Mouse (Mus musculus) erythroid progenitor cell, adult 5-6 weeks (primary cell): ENCODE measurements around the gene Scai. TPM values are rescaled to one million over a fixed set of nuclear protein-coding genes. Genes with fewer than 3 reads are reported as not detected.

ENCODE experiments used
- ATAC-seq: replicated peaks from 2 replicates; pipeline ENCODE4 v1.8.0; 2016; ENCODE audit warnings: moderate number of reproducible peaks, mild to moderate bottlenecking, moderate TSS enrichment, inconsistent platforms; ENCODE audit not compliant: poor library complexity, low FRiP score, severe bottlenecking
- total RNA-seq, 2 experiments: library from RNA; stranded (forward) in 1 of 2; stranded (reverse) in 1 of 2; fragments of 150-400 nt in 1 of 2; fragments of 186-747, 209-891 nt in 1 of 2; gene quantifications; 2 replicates each; pipeline versions ENCODE4 v1.2.3 to v1.2.4; 2015 to 2017; ENCODE audit warnings: low replicate concordance in 2 of 2

Gene Scai
- total RNA-seq (2015; ENCODE audit: low replicate concordance) (9.4 and 11.3 TPM in 2 replicates), total RNA-seq (2017; ENCODE audit: low replicate concordance) (5.9 and 26.4 TPM in 2 replicates)

DNA sequence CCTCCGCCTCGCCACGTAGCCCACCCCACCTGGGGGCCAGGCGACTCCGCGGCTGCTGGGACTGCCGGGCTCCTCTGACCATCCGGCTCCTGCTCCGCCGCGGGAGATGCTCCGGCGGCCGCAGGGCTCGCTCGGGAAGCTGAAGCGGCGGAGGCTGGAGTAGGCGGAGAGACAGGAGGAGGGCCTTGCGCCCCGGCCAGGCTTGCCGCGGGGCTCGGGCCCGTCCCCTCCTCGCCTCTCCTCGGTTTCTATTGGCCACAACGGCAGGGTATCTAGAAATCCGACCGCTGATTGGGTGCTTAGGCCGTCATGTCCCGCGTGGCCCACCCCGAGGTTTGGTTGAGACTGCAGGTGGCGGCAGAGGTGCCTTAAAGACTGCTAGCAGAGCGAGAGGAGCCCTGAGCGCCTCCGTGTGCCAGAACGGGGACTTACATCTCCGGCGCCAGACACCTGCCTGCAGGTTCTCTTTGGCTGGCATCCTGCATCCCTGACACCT lies at the start of gene Scai:
Scai (minus strand) TSS at position 174 of the 496 bp plus-strand sequence.
- peak; percentile 99 for ATAC-seq

DNA sequence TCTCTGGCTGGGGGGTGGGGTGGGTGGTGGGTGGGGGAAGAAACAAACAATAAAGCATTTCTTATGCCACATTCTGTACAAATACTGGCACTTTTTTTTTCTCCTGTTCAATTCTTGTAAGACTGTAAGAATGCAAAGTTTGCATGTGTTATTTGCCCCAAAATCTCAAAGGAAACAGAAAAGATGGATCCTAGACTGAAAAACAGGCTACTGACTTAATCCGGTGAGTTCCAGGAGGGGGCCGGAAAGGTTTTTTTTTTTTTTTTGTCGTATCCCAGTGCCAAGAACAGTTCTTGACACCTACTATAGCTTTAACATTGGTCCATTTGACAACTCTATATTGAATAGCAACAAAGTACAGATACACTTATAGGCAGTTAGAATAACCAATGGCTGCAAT lies 36.2 kb upstream of the Scai start:
- no peak for ATAC-seq

DNA sequence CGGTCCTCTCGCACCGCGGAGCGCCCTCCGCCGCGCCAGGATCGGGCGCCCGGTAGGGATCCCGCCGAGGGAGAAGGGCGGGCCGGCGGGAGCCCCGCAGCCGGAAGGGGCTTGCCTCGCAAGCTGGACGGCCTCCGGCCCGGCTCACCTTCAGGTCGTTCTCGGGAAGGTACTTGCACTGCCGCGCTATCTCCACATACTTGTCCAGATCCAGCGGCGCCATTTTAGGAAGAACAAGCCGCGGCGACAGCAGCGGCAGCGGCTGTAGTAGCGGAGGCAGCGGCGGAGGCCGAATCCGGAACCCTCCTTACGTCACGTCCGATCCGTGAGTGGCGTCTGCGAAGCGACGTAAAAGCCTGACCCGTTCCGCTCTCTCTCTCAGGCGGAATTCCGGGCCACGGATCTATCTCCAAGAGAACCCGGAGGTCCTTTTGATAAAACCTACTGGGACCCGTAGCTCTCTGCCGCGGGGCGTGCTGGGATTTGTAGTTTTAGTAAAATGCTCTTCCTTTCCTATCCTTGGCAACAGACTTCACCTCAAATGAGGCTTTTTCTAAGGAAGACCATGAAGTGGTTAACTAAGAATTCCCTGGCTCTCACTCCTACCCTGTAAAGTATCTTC lies 35.6 kb upstream of the Scai start, which contains the start of gene Ppp6c:
Ppp6c (minus strand) TSS at position 433 of the 622 bp plus-strand sequence.
- peak; percentile 92 for ATAC-seq

DNA sequence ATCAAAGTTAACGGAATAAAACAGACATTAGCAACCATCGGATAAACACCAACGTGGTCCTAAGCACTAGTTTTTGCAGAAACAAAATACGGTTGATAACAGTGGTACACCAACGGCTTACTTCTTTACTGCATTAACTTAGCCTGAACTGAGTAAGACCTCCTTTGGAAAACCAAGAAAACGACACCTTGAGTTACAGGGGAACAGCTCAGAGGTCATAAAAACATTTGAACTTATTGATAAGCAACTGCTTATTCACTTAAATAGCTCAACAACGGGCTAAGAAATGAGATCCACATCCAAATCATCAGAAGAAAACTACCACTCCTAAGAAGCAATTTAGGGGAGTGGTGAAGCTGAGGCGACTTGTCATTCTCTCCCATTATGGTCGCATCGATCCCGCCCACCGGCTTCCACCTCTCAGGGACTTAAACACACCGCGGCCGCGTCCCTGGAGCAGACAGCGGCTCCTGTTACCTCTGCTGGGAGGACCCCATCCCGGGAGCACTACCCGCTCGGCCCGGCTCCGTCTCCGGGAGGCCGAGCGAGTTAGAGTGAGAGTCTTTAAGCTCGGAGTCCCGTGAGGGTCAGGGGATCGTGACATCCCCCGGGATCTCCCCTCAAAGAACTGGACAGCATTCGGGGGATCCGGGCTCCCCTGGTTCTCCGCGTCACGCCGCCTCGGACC lies 34.9 kb upstream of the Scai start:
- ATAC-seq: peak; percentile 74

DNA sequence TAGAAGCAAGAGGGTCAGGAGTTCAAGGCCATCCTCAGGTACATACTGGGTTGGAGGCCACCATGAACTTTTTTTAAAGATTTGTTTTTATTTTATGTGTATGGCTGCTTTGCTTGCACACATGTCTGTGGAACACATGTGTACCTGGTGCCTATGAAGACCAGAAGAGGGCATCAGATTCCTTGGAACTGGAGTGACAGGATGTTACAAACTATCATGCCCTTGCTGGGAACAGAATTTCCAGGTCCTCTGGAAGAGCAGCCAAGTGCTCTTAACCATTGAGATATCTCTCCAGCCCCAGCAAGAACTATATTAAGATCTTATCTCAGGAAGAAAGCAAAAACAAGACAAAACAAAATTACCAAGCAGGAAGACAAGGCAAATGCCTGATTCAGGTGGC lies 34.1 kb upstream of the Scai start:
- ATAC-seq: no peak

DNA sequence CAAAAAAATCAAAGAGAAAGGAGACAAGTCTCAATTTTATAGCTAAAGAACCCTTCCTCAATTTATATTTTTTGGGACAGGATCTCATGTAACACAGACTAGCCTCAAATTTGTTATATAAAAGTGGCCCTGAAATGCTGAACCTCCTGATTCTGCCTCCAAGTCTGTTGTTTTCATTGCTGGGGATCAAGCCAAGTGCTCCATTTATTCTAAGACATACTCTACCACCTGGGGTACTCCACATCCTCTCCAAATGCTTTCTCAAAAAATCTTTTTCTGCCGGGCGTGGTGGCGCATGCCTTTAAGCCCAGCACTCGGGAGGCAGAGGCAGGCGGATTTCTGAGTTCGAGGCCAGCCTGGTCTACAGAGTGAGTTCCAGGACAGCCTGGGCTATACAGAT lies 29.5 kb upstream of the Scai start:
- no peak for ATAC-seq

DNA sequence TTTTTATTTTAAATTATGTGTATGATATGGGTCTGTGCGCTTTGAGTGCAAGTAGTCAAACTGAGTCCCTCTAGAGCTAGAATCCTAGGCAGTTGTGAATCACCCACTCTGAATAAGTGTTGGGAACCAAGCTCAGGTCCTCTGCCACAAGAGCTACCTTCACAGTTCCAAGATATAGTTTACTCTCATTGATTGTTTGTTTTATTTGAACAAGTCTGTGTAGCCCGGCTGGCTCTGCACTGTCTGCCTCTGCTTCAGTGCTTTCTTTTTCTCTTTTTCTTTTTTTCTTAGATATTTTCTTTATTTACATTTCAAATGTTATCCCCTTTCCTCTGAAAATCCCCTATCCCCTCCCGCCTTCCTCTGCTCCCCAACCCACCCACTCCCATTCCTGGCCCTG lies 28.5 kb upstream of the Scai start:
- ATAC-seq: no peak

DNA sequence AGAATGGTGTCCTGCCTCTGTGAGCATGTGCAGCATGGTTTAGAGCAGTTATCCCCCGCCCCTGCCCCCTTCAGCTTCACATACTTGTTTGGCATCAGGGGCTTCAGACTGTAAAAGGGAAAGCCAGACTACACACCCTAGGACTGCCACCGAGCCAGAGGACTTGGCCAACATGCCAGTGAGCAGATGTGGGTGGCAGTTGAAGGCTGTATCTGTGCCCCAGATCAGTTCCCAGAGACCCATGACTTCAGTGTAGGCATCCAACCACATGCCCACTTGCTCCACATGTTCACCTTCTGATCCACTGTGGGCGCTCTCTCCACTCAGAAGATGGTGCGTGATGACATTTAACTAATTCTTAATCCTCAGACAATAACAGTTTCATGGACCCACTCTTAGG lies 26.6 kb upstream of the Scai start:
- no peak for ATAC-seq

DNA sequence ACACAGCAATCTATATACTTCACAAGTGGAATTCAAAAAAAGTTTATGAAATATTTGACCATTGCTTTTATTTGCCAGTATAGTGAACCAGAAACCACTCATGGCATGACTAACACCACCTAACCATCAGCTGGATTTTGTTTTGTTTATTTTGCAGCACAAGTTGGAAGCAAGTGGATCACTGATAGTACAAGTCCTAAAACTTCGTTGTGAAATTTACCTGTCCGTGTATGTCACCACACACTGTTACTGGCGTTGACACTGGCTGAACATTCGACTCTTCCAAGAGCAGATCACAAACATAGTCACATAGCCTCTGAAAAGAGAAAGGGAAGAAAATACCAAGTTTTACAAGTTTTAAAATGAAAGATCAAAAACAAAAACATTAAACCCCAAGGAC lies 20.2 kb upstream of the Scai start:
- ATAC-seq: no peak

DNA sequence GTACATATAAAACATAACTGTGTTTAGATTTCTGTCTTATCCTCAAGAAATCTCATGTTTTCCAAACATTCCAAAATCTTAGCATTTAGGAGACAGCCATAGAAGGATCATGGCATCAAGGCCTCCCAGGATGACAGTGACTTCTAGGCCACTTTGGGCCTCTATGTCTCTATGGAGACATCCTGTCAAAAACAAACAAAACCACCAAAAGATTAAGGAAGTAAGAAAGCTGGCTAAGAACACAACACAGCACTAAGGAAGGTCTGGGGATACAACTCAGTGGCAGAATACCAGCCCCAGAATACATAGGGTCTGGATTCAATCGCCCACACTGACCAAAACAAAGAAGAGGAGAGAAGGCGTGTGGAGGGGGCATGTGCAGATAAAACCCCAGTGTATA lies 12.8 kb upstream of the Scai start:
- ATAC-seq: no peak

DNA sequence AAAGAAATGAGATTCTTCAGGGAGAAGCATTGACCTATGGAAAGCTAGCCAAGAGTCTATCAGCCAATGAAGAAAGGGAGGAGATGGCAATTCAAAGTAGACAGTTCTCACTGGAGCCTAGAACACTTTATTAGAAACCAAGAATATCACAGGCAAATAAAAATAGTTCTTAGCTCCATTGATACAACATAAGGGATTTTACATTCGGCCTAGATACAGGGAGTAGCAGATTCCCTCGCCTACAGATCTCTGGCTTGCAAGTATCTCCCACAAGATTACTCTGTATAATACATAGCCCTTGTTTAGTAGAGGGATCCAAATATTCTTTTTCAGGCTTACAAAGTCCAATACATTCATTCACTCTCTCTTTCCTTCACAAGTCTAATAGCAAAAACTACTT lies 4.3 kb upstream of the Scai start:
- ATAC-seq: no peak

DNA sequence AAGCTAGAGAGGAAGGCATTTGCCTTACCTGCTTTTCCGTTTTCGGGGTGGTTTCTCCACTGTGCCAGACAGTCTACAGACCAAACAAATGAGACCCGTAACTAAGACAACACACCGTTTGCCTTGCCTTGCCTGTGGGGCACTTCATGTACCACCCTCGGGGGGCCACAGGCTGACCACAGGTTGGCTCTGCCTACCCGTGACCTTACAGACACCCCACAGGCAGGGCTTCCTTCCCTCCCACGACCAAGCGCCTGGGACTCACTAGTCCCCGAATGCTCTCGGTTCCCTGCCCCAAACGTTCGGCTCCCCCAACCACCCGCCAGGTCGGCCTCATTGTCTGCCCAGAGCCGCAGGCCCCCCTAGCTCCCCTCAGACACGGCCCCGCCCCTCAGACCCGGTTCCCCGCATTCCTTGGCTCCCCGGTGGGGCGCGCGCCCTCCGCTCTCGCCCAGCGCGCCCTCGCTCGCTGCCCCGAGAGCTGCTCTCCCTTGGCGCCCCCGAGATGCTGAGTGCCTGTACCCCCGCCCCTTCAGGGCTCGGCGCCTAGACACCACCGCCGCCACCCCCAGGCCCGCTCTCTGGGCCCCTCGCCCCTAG lies 473 bp downstream of the Scai start:
- ATAC-seq: peak; percentile 30; the same call in 1 of the 2 replicates

DNA sequence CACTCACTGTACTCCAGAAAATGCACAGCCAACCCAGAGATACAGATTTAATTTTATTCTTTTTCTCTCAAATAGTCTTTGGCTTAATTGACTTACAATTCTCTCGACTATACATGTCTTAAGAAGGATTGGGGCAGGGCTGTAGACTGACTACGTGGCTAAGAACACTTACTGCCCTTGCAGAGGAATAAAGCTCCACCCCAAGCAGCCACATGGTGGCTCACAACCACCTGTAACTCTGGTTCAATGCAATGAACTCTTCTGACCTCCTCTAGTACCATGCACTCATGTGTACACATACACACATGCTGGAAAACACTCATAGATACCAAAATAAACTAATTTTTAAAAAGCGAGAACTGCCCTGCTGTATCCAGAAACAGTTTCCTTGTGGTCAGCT lies 4.6 kb downstream of the Scai start:
- no peak for ATAC-seq

DNA sequence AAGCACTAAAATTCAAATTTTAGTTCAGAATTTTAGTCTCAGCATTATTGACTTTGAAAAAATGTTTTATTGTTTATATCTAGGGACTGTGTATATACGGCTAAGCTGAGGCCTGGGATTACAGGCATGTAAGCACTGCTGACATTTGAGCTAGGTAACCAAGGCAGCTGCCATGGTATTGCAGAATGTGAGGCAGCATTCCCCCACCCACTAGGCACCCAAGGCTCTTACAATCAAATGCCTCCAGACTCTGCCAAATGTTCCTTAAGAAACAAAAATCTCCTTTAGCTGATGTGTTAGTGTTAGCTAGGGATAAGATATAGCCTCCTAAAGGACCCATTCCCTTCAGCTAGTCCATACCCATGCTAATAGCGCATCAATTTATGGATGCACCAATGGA lies 6.9 kb downstream of the Scai start:
- ATAC-seq: no peak

DNA sequence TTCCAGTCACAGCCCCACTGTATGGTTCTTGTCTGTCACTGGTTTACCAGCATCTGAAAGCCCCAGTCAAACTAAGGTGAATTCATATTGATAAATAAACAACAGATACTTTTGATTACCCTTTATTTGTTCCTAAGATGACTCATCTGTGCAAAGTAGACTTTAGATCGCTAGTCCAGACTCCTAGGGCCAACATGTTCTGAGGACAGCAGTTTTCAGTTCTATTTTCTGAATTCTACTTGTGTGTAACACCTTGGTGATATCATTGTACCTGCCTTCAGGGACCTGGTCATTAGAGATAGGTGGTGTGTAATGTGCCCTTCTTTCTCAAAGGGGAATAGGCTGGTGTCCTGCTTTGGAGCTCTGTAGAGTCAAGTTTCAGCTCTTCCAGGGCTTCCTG lies 29.5 kb downstream of the Scai start:
- no peak for ATAC-seq

DNA sequence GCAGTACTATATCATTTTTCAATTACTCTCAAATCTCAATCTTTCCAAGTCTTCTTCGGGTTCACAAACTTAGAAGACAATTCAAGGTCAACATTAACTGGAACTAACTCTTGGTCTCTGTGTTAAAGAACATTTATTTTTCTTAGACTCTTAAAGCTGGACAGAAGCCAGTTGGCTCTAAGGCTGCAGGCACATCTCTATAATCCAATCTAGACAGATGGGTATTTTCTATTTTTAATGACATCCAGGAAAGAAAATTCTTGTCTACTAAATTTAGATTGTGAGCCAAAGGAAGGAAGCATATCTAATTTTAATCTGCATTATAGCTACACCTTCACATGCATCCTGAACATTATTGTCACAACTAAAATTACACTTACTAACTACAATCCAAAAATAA lies 32.6 kb downstream of the Scai start:
- ATAC-seq: no peak

DNA sequence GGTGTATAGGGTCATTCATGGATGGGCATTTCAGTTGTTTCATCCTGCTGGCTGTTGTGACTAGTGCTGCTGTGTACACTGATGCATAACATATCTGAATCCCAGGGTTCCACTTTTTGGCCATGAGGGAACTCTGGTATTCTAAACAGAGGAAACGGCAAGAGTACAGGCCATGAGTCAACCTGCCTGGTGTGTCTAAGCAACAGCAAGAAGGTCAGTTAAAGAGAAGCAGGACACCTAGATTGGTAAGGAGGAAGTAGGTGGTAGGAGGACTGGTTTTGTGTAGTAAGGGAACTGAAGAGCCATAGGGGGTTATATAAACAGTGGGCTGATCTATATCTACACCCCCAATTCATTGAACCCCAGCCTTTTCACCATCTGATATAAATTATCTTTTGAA lies 33.7 kb downstream of the Scai start:
- no peak for ATAC-seq

DNA sequence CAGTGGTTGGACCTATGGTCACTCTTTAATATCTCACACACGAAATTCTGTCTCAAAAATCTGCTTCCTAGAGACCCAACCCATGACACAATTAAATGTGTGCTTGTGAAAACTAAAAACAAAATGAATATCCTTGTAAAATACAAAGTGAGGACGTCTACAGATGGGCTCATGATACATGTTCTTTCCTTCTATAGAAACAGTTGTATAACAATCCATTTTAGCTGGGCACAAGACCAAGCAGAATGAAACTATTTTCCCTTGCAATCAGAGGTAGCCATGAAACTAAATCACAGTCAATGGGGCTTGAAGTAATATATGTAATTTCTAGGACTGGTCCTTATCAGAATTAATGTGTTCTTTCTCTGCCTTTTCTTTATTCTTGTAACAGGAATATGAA lies 39.6 kb downstream of the Scai start:
- no peak for ATAC-seq

DNA sequence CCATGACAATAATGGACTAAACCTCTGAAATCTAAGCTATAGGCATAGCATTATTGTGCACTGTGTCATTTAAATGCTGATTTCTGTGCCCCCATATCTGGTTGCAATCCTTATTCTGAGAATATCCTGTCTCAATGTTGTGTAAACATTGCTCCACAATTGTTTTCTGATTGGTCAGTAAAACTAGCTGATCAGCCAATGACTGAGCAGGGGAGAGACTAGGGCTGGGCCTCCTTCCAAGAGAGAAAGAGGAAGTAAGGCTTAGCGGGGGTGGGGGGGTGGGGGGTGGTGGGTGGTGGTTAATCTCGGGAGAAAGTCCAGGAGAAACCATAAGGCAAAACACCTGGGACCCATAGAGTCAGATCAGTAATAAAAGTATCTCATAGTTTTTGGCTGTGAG lies 42.5 kb downstream of the Scai start:
- ATAC-seq: peak; percentile 57; the same call in 1 of the 2 replicates

DNA sequence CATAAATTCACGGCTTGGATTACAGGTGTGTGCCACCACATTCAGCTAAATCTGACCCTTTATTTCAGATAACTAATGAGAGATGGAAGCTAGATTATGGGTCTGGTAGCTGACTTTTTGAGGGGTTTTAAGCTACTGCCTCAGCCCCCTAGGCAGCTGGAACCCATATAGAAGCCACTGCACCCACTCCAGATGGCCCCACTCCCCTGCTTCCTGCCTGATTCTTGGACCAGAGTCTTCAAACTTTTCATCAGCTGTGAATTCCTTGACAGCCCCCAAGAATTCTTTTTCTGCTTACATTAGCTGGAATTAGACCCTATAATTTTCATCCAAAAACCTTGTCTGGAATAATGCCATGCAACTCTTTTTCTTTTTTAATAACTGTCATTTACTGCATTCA lies 44.1 kb downstream of the Scai start:
- no peak for ATAC-seq

DNA sequence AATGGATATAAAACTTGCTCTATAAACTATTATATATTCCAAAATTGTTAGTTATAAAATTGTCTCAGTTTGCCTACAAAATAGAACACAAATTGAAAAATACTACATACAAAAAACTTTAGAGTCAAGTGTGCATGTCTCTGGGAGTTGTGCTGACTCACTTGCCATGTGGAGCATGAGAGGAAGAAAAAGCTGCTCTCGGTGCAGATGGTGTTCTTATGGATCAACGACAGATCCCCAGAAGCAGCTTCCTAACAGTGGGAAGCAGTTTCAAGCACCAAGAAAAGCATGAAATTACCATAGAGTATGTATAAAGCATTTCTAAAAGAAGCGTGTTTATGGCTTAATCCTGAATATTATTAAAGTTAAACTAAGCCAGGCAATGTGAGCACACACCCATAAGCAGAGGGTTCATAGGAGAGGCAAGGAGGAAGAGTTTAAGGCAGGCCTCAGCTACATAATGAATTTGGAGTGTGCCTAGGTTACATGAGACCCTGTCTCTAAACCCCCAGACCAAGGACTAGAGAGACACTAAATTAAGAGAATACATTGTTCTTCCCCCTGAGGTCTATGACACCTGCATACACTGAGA lies 48.1 kb downstream of the Scai start:
- ATAC-seq: no peak
